Mouse (Mus musculus) layer of hippocampus, postnatal 25 days (tissue): ENCODE data around the gene Adgrl3. TPM values are rescaled to one million over a fixed set of nuclear protein-coding genes. Genes with fewer than 3 reads are reported as not detected.

ENCODE experiments used
- DNase-seq, 2 experiments: peaks; one replicate each; pipeline ENCODE4 v3.0.0; 2022; ENCODE audit warnings: mixed read lengths in 2 of 2, low spot score in 1 of 2; ENCODE audit errors: extremely low spot score in 1 of 2
- total RNA-seq, 2 experiments: library from RNA; stranded (reverse); gene quantifications; 2 replicates each; pipeline ENCODE4 v1.2.3; 2021

The Adgrl3 gene
- total RNA-seq, 2 experiments from 2014 or later: 156 to 185 TPM

GRCm38 (mm10) chr5:81623846-81624245 lies 603.9 kb downstream of the Adgrl3 start:
- DNase-seq: no peak

GRCm38 (mm10) chr5:81636169-81636568 lies 616.2 kb downstream of the Adgrl3 start:
- no peak for DNase-seq

- no peak for DNase-seq
These were observed 618.5 kb downstream of the Adgrl3 start for GRCm38 (mm10) chr5:81638422-81638821.

GRCm38 (mm10) chr5:81640118-81640517 lies 620.2 kb downstream of the Adgrl3 start:
- DNase-seq: no peak

- DNase-seq: no peak
These were observed 625.6 kb downstream of the Adgrl3 start for GRCm38 (mm10) chr5:81645557-81645956.

- no peak for DNase-seq
These were observed 634.0 kb downstream of the Adgrl3 start for GRCm38 (mm10) chr5:81653941-81654340.

- no peak for DNase-seq
These were observed 641.9 kb downstream of the Adgrl3 start for GRCm38 (mm10) chr5:81661611-81662390.

GRCm38 (mm10) chr5:81671025-81671424 lies 651.1 kb downstream of the Adgrl3 start:
- no peak for DNase-seq

GRCm38 (mm10) chr5:81674275-81674974 lies 654.5 kb downstream of the Adgrl3 start:
- DNase-seq: no peak

GRCm38 (mm10) chr5:81674975-81675371 lies 655.0 kb downstream of the Adgrl3 start:
- no peak for DNase-seq

GRCm38 (mm10) chr5:81676896-81677295 lies 657.0 kb downstream of the Adgrl3 start:
- DNase-seq: no peak

- no peak for DNase-seq
These were observed 666.3 kb downstream of the Adgrl3 start for GRCm38 (mm10) chr5:81686206-81686605.

- no peak for DNase-seq
These were observed 666.9 kb downstream of the Adgrl3 start for GRCm38 (mm10) chr5:81686845-81687244.

- DNase-seq: no peak
These were observed 709.7 kb downstream of the Adgrl3 start for GRCm38 (mm10) chr5:81729620-81730019.

- DNase-seq: peak; percentile 16 to 37
These were observed 716.1 kb downstream of the Adgrl3 start for GRCm38 (mm10) chr5:81736008-81736407.

GRCm38 (mm10) chr5:81738286-81739032 lies 718.5 kb downstream of the Adgrl3 start:
- no peak for DNase-seq

GRCm38 (mm10) chr5:81752426-81752825 lies 732.5 kb downstream of the Adgrl3 start:
- no peak for DNase-seq

GRCm38 (mm10) chr5:81755711-81756110 lies 735.8 kb downstream of the Adgrl3 start:
- DNase-seq: no peak

- DNase-seq: no peak
These were observed 737.3 kb downstream of the Adgrl3 start for GRCm38 (mm10) chr5:81757093-81757725.

GRCm38 (mm10) chr5:81776234-81776633 lies 756.3 kb downstream of the Adgrl3 start:
- no peak for DNase-seq

- no peak for DNase-seq
These were observed 756.8 kb downstream of the Adgrl3 start for GRCm38 (mm10) chr5:81776746-81777145.
